Mouse (Mus musculus) bone marrow, adult 2 months (tissue): ENCODE measurements around the gene Naxd.

ENCODE experiments used
- CTCF ChIP-seq: fragments of 200-500 bp; IDR thresholded peaks from 2 replicates; pipeline ENCODE4 v1.5.1; 2011; ENCODE audit warnings: low read length, control low read depth; ENCODE audit not compliant: control insufficient read depth, insufficient read depth
- POLR2A ChIP-seq: fragments of 200-500 bp; IDR thresholded peaks from 2 replicates; pipeline ENCODE4 v1.6.1; 2011; ENCODE audit warnings: low read depth, mild to moderate bottlenecking, control low read depth, low read length, borderline replicate concordance; ENCODE audit not compliant: control insufficient read depth

DNA sequence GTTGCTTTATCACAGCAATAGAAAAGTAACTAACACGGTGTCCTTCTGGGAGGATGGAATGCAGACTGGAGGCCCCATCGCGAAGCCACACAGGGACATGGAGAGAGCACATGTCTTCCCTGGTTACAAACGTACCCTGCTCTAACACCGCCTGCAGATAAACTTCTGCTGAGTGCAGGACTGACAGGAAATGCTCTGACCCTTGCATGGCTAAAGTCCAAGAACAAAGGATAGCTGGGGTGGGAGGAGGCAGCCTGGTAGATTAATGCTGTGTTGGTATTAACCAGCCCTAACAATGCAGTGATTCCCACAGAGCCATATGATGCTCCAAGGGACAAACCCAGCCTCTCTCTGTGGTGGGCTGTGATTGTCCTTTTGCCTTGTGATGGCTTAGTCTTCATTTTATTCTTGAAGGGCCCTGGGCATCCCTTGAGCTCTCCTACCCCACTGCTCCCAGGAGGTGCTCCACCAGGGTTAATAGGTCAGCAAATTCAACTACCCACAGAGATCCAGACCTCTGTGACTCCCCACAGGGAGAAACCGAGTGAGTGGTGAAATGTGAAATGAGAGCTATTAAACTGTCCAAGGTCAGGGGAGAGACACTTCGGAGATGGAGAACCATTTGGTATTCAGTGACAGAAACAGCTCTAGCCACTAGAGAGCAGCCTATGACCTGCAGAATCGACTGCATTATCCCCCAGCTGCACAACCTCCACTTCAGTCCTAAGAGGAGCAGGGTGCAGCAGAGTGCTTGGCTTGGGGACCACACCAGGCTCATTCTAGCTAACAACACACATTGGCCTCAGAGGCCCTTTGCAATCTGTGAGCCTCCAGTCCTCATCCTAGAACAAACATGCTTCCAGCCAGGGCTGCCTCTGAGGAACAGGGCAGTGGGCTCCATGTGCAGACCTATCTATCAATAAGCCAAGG lies 46.9 kb upstream of the Naxd start:
- TF ChIP-seq CTCF (peak; percentile 44), POLR2A (no peak)
